Mouse (Mus musculus) liver, embryonic 14.5 days (tissue): ENCODE results near the gene Rora. TPM values are rescaled to one million over a fixed set of nuclear protein-coding genes. Genes with fewer than 3 reads are reported as not detected.

Source experiments
- ATAC-seq: fragments of 200-750 bp; cut with Nextera tagmentation; 2 replicates; pipeline ENCODE4 v1.8.0; 2017; ENCODE audit warnings: moderate number of reproducible peaks, mild to moderate bottlenecking, moderate library complexity; ENCODE audit not compliant: insufficient read depth
- DNase-seq, 3 experiments: peaks; one replicate each; pipeline ENCODE4 v3.0.0-alpha.2; 2012 to 2013; ENCODE audit warnings: low read depth in 3 of 3, low spot score in 3 of 3
- H3K27ac ChIP-seq: fragments of 300-500 bp; sonication (generic); 2 replicates; pipeline ENCODE4 v1.5.1; 2014; ENCODE audit warnings: moderate library complexity, mild to moderate bottlenecking, control low read depth, inconsistent platforms
- H3K27me3 ChIP-seq: fragments of 300-500 bp; sonication (generic); 2 replicates; pipeline ENCODE4 v1.6.1; 2014; ENCODE audit warnings: mild to moderate bottlenecking, low read length, moderate library complexity; ENCODE audit not compliant: control insufficient read depth, insufficient read depth
- H3K36me3 ChIP-seq: fragments of 300-500 bp; sonication (generic); replicated peaks from 2 replicates; pipeline ENCODE4 v1.6.1; 2014; ENCODE audit warnings: low read depth; ENCODE audit not compliant: control insufficient read depth, insufficient read depth
- H3K4me1 ChIP-seq, 2 experiments: fragments of 200-500 bp in 1 of 2; fragments of 300-500 bp in 1 of 2; sonication (generic) in 1 of 2; replicated peaks; 2 replicates each; pipeline ENCODE4 v1.6.1; 2012 to 2014; ENCODE audit warnings: antibody characterized with exemption in 1 of 2, inconsistent platforms in 1 of 2, low read length in 1 of 2; ENCODE audit not compliant: control insufficient read depth in 2 of 2, insufficient read depth in 2 of 2
- H3K4me2 ChIP-seq: fragments of 300-500 bp; sonication (generic); 2 replicates; pipeline ENCODE4 v1.6.1; 2014; ENCODE audit warnings: low read depth, mild to moderate bottlenecking, control low read depth, moderate library complexity
- H3K4me3 ChIP-seq, 2 experiments: fragments of 200-500 bp in 1 of 2; fragments of 300-500 bp in 1 of 2; sonication (generic) in 1 of 2; 2 replicates each; pipeline ENCODE4 v1.5.1; 2012 to 2014; ENCODE audit warnings: low read depth in 2 of 2, low read length in 2 of 2, mild to moderate bottlenecking in 2 of 2, control low read depth in 1 of 2, inconsistent platforms in 1 of 2, moderate library complexity in 1 of 2; ENCODE audit not compliant: insufficient read depth in 1 of 2
- H3K9ac ChIP-seq: fragments of 300-500 bp; sonication (generic); replicated peaks from 2 replicates; pipeline ENCODE4 v1.6.1; 2014; ENCODE audit warnings: mild to moderate bottlenecking, control low read depth, moderate library complexity
- H3K9me3 ChIP-seq: fragments of 300-500 bp; sonication (generic); 2 replicates; pipeline ENCODE4 v1.6.1; 2016; ENCODE audit warnings: low read length, mixed read lengths; ENCODE audit not compliant: control insufficient read depth
- CTCF ChIP-seq: IDR thresholded peaks from 2 replicates; pipeline ENCODE4 v1.5.1; 2016; ENCODE audit warnings: antibody characterized with exemption, low read depth, control low read depth
- EP300 ChIP-seq: IDR thresholded peaks from 2 replicates; pipeline ENCODE4 v1.6.1; 2016; ENCODE audit warnings: antibody characterized with exemption, low read depth
- WGBS: fragments of 180-500 bp; shearing (Covaris S2); extraction: QIAGEN DNeasy Blood & Tissue Kit; methylation state at CpG from one replicate; pipeline ENCODE4 v1.1.7; 2014; ENCODE audit not compliant: insufficient replicate concordance; 5-methylcytosine and 5-hydroxymethylcytosine counted together
- polyA plus RNA-seq, 2 experiments: library from polyadenylated mRNA; depleted of rRNA in 1 of 2; stranded (reverse) in 1 of 2; unstranded in 1 of 2; fragments of >200 nt; fragmentation: Nextera tagmentation in 1 of 2; extraction: Ambion mirVana in 1 of 2; gene quantifications; 2 replicates each; pipeline versions ENCODE4 v1.2.1 to v1.2.3; 2012 to 2014

Rora gene
- polyA plus RNA-seq, 2 experiments, result 0.85 to 2.9 TPM

GRCm38 (mm10) chr9:69310524-69310923 is 656.9 kb downstream of the Rora start:
- Histone ChIP-seq H3K36me3 (no peaks in the 10 kb centered on the region), H3K27ac (no peak overlapping the region), H3K9ac (no peak overlapping the region), H3K9me3 (no peaks in the 10 kb centered on the region), H3K4me3 (no peak overlapping the region), H3K4me2 (no peak overlapping the region), H3K27me3 (no peaks in the 10 kb centered on the region), H3K4me1 (peaks cover 0 to 10% of the 10 kb centered on the region in 2 experiments; a peak in 1 of 4 replicates)
- DNase-seq, result no peak
- WGBS, result 61% methylated on average over 12 of the region's 12 CpGs
- no peak for TF ChIP-seq CTCF
- no peak for TF ChIP-seq EP300
- no peak for ATAC-seq

GRCm38 (mm10) chr9:69313297-69313696 is 659.7 kb downstream of the Rora start:
- Histone ChIP-seq H3K4me1 (0 out of 4 replicates have a peak, but pooled peaks cover 0 to 9% of the 10 kb centered on the region in 2 experiments), H3K4me3 (no peak overlapping the region), H3K9ac (no peak overlapping the region), H3K27ac (no peak overlapping the region), H3K36me3 (no peaks in the 10 kb centered on the region), H3K9me3 (no peaks in the 10 kb centered on the region), H3K4me2 (no peak overlapping the region), H3K27me3 (no peaks in the 10 kb centered on the region)
- 53% methylated on average over 3 of the region's 3 CpGs for WGBS
- ATAC-seq (no peak), DNase-seq (no peak)
- TF ChIP-seq EP300 (no peak), CTCF (no peak)

GRCm38 (mm10) chr9:69314451-69315210 is 661.0 kb downstream of the Rora start:
- Histone ChIP-seq H3K9me3 (no peaks in the 10 kb centered on the region), H3K27ac (no peak overlapping the region)

GRCm38 (mm10) chr9:69317527-69318115 is 664.0 kb downstream of the Rora start:
- TF ChIP-seq EP300 (no peak), CTCF (no peak)
- Histone ChIP-seq H3K4me3 (no peak overlapping the region), H3K4me1 (peaks cover 0 to 12% of the 10 kb centered on the region in 2 experiments; a peak in 2 of 4 replicates), H3K4me2 (no peak overlapping the region), H3K27ac (no peak overlapping the region), H3K9me3 (no peaks in the 10 kb centered on the region), H3K27me3 (no peaks in the 10 kb centered on the region), H3K36me3 (no peaks in the 10 kb centered on the region), H3K9ac (no peak overlapping the region)
- 41% methylated on average over 3 of the region's 3 CpGs for WGBS
- DNase-seq (no peak), ATAC-seq (no peak)

More at GRCm38 (mm10) chr9:69314451-69315210, 661.0 kb downstream of the Rora start:
- peaks cover 0 to 9% of the 10 kb centered on the region in 2 experiments; a peak in 1 of 4 replicates for H3K4me1 ChIP-seq
- no peak overlapping the region for H3K9ac ChIP-seq
- no peaks in the 10 kb centered on the region for H3K27me3 ChIP-seq
- ATAC-seq (no peak), DNase-seq (no peak)
- 48% methylated on average over 9 of the region's 9 CpGs for WGBS
- no peaks in the 10 kb centered on the region for H3K36me3 ChIP-seq
- H3K4me3 ChIP-seq, result no peak overlapping the region
- TF ChIP-seq CTCF (no peak), EP300 (no peak)
- H3K4me2 ChIP-seq, result no peak overlapping the region

GRCm38 (mm10) chr9:69319434-69319833 is 665.8 kb downstream of the Rora start:
- DNase-seq (no peak), ATAC-seq (no peak)
- Histone ChIP-seq H3K9ac (no peak overlapping the region), H3K27ac (no peak overlapping the region), H3K9me3 (no peaks in the 10 kb centered on the region), H3K4me2 (no peak overlapping the region), H3K4me1 (peaks cover 7 to 25% of the 10 kb centered on the region in 2 experiments), H3K4me3 (no peak overlapping the region), H3K36me3 (no peaks in the 10 kb centered on the region), H3K27me3 (no peaks in the 10 kb centered on the region)
- TF ChIP-seq CTCF, result no peak
- TF ChIP-seq EP300, result no peak
- 58% methylated on average over 6 of the region's 6 CpGs for WGBS
